Mouse (Mus musculus) hindbrain, embryonic 15.5 days (tissue): ENCODE data around the gene St6galnac4. TPM values are rescaled to one million over a fixed set of nuclear protein-coding genes. Genes with fewer than 3 reads are reported as not detected.

Experiments
- ATAC-seq: fragments of 200-750 bp; cut with Nextera tagmentation; 2 replicates; pipeline ENCODE4 v1.8.0; 2017; ENCODE audit warnings: low read depth, moderate number of reproducible peaks, moderate TSS enrichment; ENCODE audit not compliant: low FRiP score
- H3K27ac ChIP-seq: fragments of 300-500 bp; sonication (generic); replicated peaks from 2 replicates; pipeline ENCODE4 v1.5.1; 2015; ENCODE audit warnings: mild to moderate bottlenecking, inconsistent platforms
- H3K27me3 ChIP-seq: fragments of 300-500 bp; sonication (generic); 2 replicates; pipeline ENCODE4 v1.6.1; 2015; ENCODE audit warnings: control low read depth, inconsistent platforms
- H3K36me3 ChIP-seq: fragments of 300-500 bp; sonication (generic); 2 replicates; pipeline ENCODE4 v1.6.1; 2015; ENCODE audit warnings: control low read depth, inconsistent platforms
- H3K4me1 ChIP-seq: fragments of 300-500 bp; sonication (generic); replicated peaks from 2 replicates; pipeline ENCODE4 v1.6.1; 2015; ENCODE audit warnings: control low read depth, inconsistent platforms
- H3K4me2 ChIP-seq: fragments of 300-500 bp; sonication (generic); 2 replicates; pipeline ENCODE4 v1.6.1; 2015; ENCODE audit warnings: moderate library complexity, mild to moderate bottlenecking, inconsistent platforms
- H3K4me3 ChIP-seq: fragments of 300-500 bp; sonication (generic); 2 replicates; pipeline ENCODE4 v1.5.1; 2015; ENCODE audit warnings: mild to moderate bottlenecking, inconsistent platforms
- H3K9ac ChIP-seq: fragments of 300-500 bp; sonication (generic); 2 replicates; pipeline ENCODE4 v1.6.1; 2015; ENCODE audit warnings: inconsistent platforms
- H3K9me3 ChIP-seq: fragments of 300-500 bp; sonication (generic); 2 replicates; pipeline ENCODE4 v1.6.1; 2016; ENCODE audit warnings: control low read depth, inconsistent platforms
- WGBS: fragments of 180-500 bp; shearing (Covaris S2); methylation state at CpG from one replicate; pipeline ENCODE4 v1.1.7; 2015; 5-methylcytosine and 5-hydroxymethylcytosine counted together
- polyA plus RNA-seq: library from polyadenylated mRNA; unstranded; fragments of >200 nt; fragmentation: Nextera tagmentation; extraction: Ambion mirVana; gene quantifications from 2 replicates; pipeline ENCODE4 v1.2.1, GENCODE M21; 2015

Gene St6galnac4
- polyA plus RNA-seq, 1 experiment from 2014 or later, result 41.9 TPM

DNA sequence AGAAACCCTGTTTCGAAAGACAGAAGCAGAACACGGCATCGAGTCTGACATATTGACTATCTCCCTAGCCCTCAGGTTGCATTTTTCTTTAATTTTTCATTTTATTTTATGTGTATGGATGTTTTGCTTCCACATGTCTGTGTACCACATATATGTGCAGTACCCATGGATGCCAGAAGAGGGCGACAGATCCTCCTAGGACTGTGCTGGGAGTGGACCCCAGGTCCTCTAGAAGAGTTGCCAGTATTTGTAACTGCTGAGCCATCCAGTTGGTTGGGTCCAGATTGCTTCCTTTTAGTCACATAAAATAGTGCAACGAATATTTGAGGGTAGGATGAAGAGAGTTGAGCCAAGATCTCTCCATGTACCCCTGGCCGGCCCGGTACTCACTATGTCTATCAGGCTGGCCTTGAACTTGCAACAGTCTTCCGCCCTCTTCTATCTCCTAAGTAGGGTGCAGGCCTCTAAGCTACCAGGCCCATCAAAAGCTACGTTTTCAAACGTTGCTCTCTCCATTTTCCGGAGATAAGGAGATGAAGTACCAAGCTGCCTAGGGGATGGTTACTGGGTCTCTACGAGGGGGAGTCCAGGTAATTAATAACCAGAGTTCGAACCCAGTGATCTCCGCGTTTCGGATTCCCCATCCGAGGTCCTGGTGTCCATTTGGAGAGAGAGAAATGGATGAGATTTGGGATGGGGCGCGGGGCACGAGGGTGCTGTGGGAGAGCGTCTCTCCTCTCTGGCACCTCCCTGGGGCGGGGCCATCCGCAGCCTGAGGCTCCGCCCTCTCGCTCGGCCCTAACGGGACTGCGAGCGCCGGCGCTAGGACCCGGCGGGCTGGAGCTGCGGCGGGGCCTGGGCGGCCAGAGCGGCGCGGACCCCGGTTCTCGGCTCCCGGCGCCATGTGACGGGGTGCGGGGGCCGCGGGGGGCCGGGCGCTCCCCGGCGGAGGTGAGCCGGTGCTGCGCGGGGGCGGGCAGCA lies 19.6 kb downstream of the St6galnac4 start:
- Histone ChIP-seq H3K4me3 (peak overlapping the region; percentile 78), H3K27ac (no peak overlapping the region), H3K4me1 (peaks cover 28% of the 10 kb centered on the region), H3K9me3 (no peaks in the 10 kb centered on the region), H3K4me2 (peak overlapping the region; percentile 85), H3K36me3 (no peaks in the 10 kb centered on the region), H3K9ac (peak overlapping the region; percentile 74), H3K27me3 (peaks cover 3% of the 10 kb centered on the region; the same call in 1 of the 2 replicates)
- 13% methylated on average over 45 of the region's 55 CpGs for WGBS
- peak; percentile 75 for ATAC-seq

- H3K4me2 ChIP-seq, result peak overlapping the region; percentile 85
- H3K4me3 ChIP-seq, result peak overlapping the region; percentile 78
- no peak overlapping the region for H3K27ac ChIP-seq
- H3K9me3 ChIP-seq, result no peaks in the 10 kb centered on the region
- 6% methylated on average over 34 of the region's 34 CpGs for WGBS
- peaks cover 28% of the 10 kb centered on the region for H3K4me1 ChIP-seq
- peak overlapping the region; percentile 74 for H3K9ac ChIP-seq
- H3K27me3 ChIP-seq, result peaks cover 3% of the 10 kb centered on the region; the same call in 1 of the 2 replicates
- peak; percentile 21; the same call in 1 of the 2 replicates for ATAC-seq
- no peaks in the 10 kb centered on the region for H3K36me3 ChIP-seq
These were observed 20.5 kb downstream of the St6galnac4 start for GRCm38 (mm10) chr2:32607262-32607947.

GRCm38 (mm10) chr2:32608141-32608777 lies 21.4 kb downstream of the St6galnac4 start:
- no peak overlapping the region for H3K9ac ChIP-seq
- H3K4me1 ChIP-seq, result peaks cover 28% of the 10 kb centered on the region
- WGBS, result 9% methylated on average over 25 of the region's 25 CpGs

GRCm38 (mm10) chr2:32608778-32609435 lies 22.0 kb downstream of the St6galnac4 start:
- H3K9me3 ChIP-seq, result no peaks in the 10 kb centered on the region
- 45% methylated on average over 18 of the region's 18 CpGs for WGBS
- peaks cover 28% of the 10 kb centered on the region for H3K4me1 ChIP-seq
- H3K4me2 ChIP-seq, result peak overlapping the region; percentile 85
- no peak for ATAC-seq
- 0 out of 2 replicates have a peak, but pooled peaks cover 5% of the 10 kb centered on the region for H3K36me3 ChIP-seq
- H3K4me3 ChIP-seq, result peak overlapping the region; percentile 78
- H3K27me3 ChIP-seq, result peaks cover 3% of the 10 kb centered on the region; the same call in 1 of the 2 replicates
- no peak overlapping the region for H3K27ac ChIP-seq
- no peak overlapping the region for H3K9ac ChIP-seq

More at GRCm38 (mm10) chr2:32608141-32608777, 21.4 kb downstream of the St6galnac4 start:
- no peak overlapping the region for H3K27ac ChIP-seq
- H3K4me2 ChIP-seq, result peak overlapping the region; percentile 85
- peak overlapping the region; percentile 78 for H3K4me3 ChIP-seq
- 0 out of 2 replicates have a peak, but pooled peaks cover 5% of the 10 kb centered on the region for H3K36me3 ChIP-seq
- H3K9me3 ChIP-seq, result no peaks in the 10 kb centered on the region
- peak; percentile 43; the same call in 1 of the 2 replicates for ATAC-seq
- H3K27me3 ChIP-seq, result peaks cover 3% of the 10 kb centered on the region; the same call in 1 of the 2 replicates

- Histone ChIP-seq H3K4me3 (peak overlapping the region; percentile 28), H3K4me2 (peak overlapping the region; percentile 46), H3K36me3 (peaks cover 10% of the 10 kb centered on the region), H3K27ac (no peak overlapping the region), H3K9ac (no peak overlapping the region), H3K4me1 (peaks cover 28% of the 10 kb centered on the region), H3K27me3 (peaks cover 3% of the 10 kb centered on the region; the same call in 1 of the 2 replicates), H3K9me3 (no peaks in the 10 kb centered on the region)
- 15% methylated on average over 23 of the region's 23 CpGs for WGBS
- no peak for ATAC-seq
These were observed 23.8 kb downstream of the St6galnac4 start for GRCm38 (mm10) chr2:32610610-32611229.

- H3K36me3 ChIP-seq, result peaks cover 14% of the 10 kb centered on the region
- no peak overlapping the region for H3K4me2 ChIP-seq
- peaks cover 3% of the 10 kb centered on the region; the same call in 1 of the 2 replicates for H3K27me3 ChIP-seq
- H3K9me3 ChIP-seq, result no peaks in the 10 kb centered on the region
- H3K4me1 ChIP-seq, result peaks cover 22% of the 10 kb centered on the region
- H3K9ac ChIP-seq, result no peak overlapping the region
- H3K4me3 ChIP-seq, result no peak overlapping the region
- H3K27ac ChIP-seq, result no peak overlapping the region
- WGBS, result 64% methylated on average over 26 of the region's 26 CpGs
- no peak for ATAC-seq
These were observed 25.4 kb downstream of the St6galnac4 start for GRCm38 (mm10) chr2:32612274-32612673.

GRCm38 (mm10) chr2:32617109-32617508 lies 30.2 kb downstream of the St6galnac4 start:
- no peak for ATAC-seq

GRCm38 (mm10) chr2:32617601-32618000 lies 30.7 kb downstream of the St6galnac4 start:
- no peak overlapping the region for H3K4me3 ChIP-seq
- H3K4me2 ChIP-seq, result no peak overlapping the region
- ATAC-seq, result no peak
- H3K27me3 ChIP-seq, result no peaks in the 10 kb centered on the region
- no peaks in the 10 kb centered on the region for H3K9me3 ChIP-seq
- H3K27ac ChIP-seq, result no peak overlapping the region
- H3K36me3 ChIP-seq, result peaks cover 23% of the 10 kb centered on the region
- H3K9ac ChIP-seq, result no peak overlapping the region
- 89% methylated on average over 4 of the region's 4 CpGs for WGBS
- peaks cover 25% of the 10 kb centered on the region for H3K4me1 ChIP-seq

More at GRCm38 (mm10) chr2:32617109-32617508, 30.2 kb downstream of the St6galnac4 start:
- no peak overlapping the region for H3K27ac ChIP-seq
- H3K36me3 ChIP-seq, result peaks cover 23% of the 10 kb centered on the region
- no peak overlapping the region for H3K9ac ChIP-seq
- H3K4me3 ChIP-seq, result no peak overlapping the region
- WGBS, result 86% methylated on average over 1 of the region's 1 CpGs
- peaks cover 25% of the 10 kb centered on the region for H3K4me1 ChIP-seq
- H3K4me2 ChIP-seq, result no peak overlapping the region
- no peaks in the 10 kb centered on the region for H3K27me3 ChIP-seq
- H3K9me3 ChIP-seq, result no peaks in the 10 kb centered on the region

DNA sequence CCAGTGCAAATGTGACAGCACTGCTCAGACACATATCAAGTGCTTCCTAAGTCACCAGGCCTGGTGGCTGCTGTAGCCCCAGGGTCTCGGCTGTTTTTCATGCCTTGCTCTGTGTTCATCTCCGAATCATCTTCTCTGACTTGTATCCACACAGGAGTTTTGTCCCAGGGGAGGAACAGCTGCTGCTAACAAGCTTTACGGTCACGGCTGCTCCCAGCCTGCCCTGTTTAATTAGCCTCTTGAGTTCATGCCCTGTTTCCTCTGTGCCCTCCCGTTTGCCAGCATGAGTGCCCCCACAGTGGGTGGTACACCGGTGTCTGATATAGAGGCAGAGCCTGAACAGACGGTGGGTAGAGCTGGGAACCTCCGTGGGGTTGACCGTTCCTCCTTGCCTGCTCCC lies 31.2 kb downstream of the St6galnac4 start:
- peaks cover 25% of the 10 kb centered on the region for H3K4me1 ChIP-seq
- no peaks in the 10 kb centered on the region for H3K9me3 ChIP-seq
- H3K4me2 ChIP-seq, result no peak overlapping the region
- no peaks in the 10 kb centered on the region for H3K27me3 ChIP-seq
- H3K36me3 ChIP-seq, result peaks cover 20% of the 10 kb centered on the region
- WGBS, result 53% methylated on average over 9 of the region's 9 CpGs
- H3K4me3 ChIP-seq, result no peak overlapping the region
- H3K27ac ChIP-seq, result no peak overlapping the region
- H3K9ac ChIP-seq, result no peak overlapping the region
- no peak for ATAC-seq

DNA sequence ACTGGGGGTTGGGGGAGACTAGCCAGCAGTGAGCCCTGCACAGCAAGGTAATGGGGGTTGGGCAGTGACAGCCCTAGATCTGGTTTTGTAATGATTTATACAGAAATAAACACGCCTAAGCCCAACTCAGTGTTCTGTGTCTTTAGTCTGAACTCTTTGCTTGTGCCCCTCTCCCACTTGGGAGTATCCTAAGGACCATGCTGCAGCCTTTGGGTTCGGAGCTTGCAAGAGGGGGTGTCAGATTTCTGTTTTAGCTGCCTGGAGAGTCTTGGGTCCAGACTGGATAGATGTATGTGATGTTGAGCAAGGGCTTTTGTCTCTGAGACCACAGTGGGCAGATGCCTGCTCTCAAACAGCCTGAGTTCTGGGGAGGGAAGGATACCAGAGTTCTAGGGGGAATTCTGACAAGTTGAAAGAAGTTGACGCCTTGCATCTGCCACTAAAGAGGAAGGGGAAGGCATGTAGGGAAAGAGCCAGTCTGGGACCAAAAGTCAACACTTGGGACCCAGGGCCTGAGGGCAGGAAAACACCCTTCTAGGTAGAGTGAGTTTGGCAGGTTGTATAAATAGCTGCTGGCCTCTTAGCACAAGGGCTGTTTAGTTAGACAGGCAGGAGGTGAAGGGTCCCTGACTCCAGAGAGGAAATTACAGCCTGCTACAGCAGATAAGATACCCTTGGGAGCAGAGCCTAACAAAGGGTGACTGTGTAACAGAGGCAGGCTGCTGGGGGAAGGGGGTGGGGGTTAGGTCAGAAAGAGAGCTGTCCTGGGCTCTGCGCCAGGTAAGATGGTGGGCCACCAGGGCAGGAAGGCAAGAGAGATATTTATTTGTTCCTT lies 34.0 kb downstream of the St6galnac4 start:
- no peak for ATAC-seq
- no peak overlapping the region for H3K9ac ChIP-seq
- H3K4me1 ChIP-seq, result peaks cover 41% of the 10 kb centered on the region
- peak overlapping the region; percentile 13; the same call in 1 of the 2 replicates for H3K27ac ChIP-seq
- H3K4me2 ChIP-seq, result no peak overlapping the region
- H3K36me3 ChIP-seq, result peaks cover 13% of the 10 kb centered on the region; the same call in 1 of the 2 replicates
- H3K4me3 ChIP-seq, result no peak overlapping the region
- WGBS, result 49% methylated on average over 4 of the region's 4 CpGs
- H3K27me3 ChIP-seq, result no peaks in the 10 kb centered on the region
- no peaks in the 10 kb centered on the region for H3K9me3 ChIP-seq
